Mouse (Mus musculus) small intestine, adult 2 months (tissue): ENCODE data around the gene 1700012B09Rik. TPM values are rescaled to one million over a fixed set of nuclear protein-coding genes. Genes with fewer than 3 reads are reported as not detected.

Experiments
- H3K27ac ChIP-seq: fragments of 200-500 bp; 2 replicates; pipeline ENCODE4 v1.5.1; 2012; ENCODE audit warnings: low read depth, low read length, control low read depth, inconsistent platforms; ENCODE audit not compliant: insufficient read depth
- H3K27me3 ChIP-seq: fragments of 200-500 bp; 2 replicates; pipeline ENCODE4 v1.6.1; 2012; ENCODE audit warnings: mild to moderate bottlenecking, moderate library complexity, low read length, inconsistent platforms; ENCODE audit not compliant: control insufficient read depth, insufficient read depth
- H3K36me3 ChIP-seq: fragments of 200-500 bp; 2 replicates; pipeline ENCODE4 v1.6.1; 2012; ENCODE audit warnings: mild to moderate bottlenecking, low read length, control low read depth, inconsistent platforms; ENCODE audit not compliant: control insufficient read depth, insufficient read depth
- H3K4me1 ChIP-seq: fragments of 200-500 bp; 2 replicates; pipeline ENCODE4 v1.6.1; 2012; ENCODE audit warnings: low read length, inconsistent platforms, mixed read lengths; ENCODE audit not compliant: control insufficient read depth, insufficient read depth, insufficient read length
- H3K4me3 ChIP-seq: fragments of 200-500 bp; 2 replicates; pipeline ENCODE4 v1.5.1; 2012; ENCODE audit warnings: low read depth, mild to moderate bottlenecking, control low read depth, inconsistent platforms, low read length, moderate library complexity
- CTCF ChIP-seq: fragments of 200-500 bp; IDR thresholded peaks from 2 replicates; pipeline ENCODE4 v1.5.1; 2012; ENCODE audit warnings: low read depth, mild to moderate bottlenecking, control low read depth, inconsistent platforms, low read length, moderate library complexity, mixed read lengths; ENCODE audit not compliant: insufficient replicate concordance, insufficient read length; ENCODE audit errors: extremely low read depth
- POLR2A ChIP-seq: fragments of 200-500 bp; IDR thresholded peaks from 2 replicates; pipeline ENCODE4 v1.6.1; 2012; ENCODE audit warnings: low read depth, mild to moderate bottlenecking, control low read depth, inconsistent platforms, low read length, moderate library complexity
- WGBS: fragments of 180-500 bp; shearing (Covaris S2); methylation state at CpG from one replicate; pipeline ENCODE4 v1.1.7; 2018; 5-methylcytosine and 5-hydroxymethylcytosine counted together
- polyA plus RNA-seq: library from polyadenylated mRNA; depleted of rRNA; stranded (reverse); fragments of >200 nt; gene quantifications from 2 replicates; pipeline ENCODE4 v1.2.3, GENCODE M21; 2012; rRNA removed

Gene 1700012B09Rik
- polyA plus RNA-seq, 1 experiment, result not detected

DNA sequence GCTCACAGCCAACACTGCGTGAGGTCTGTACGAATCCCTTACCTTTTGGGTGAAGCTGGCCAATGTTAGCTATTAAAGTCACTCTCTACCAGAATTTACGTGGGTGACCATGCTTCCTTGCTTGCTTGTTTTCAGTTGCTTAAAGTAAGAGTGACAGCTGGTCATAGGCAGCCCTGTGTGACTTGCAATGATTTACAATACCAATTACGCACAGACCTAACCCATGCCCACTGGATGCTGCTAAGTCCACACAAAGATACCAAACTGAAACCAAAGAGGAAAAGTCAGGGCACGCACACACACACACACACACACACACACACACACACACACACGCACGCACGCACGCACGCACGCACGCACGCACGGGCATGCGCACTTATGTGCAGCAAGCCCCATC is 55.6 kb downstream of the 1700012B09Rik start:
- Histone ChIP-seq H3K27ac (no peak overlapping the region), H3K36me3 (no peaks in the 10 kb centered on the region), H3K27me3 (no peaks in the 10 kb centered on the region), H3K4me1 (peaks cover 6% of the 10 kb centered on the region), H3K4me3 (no peak overlapping the region)
- 92% methylated on average over 15 of the region's 15 CpGs for WGBS
- TF ChIP-seq CTCF (no peak), POLR2A (no peak)

DNA sequence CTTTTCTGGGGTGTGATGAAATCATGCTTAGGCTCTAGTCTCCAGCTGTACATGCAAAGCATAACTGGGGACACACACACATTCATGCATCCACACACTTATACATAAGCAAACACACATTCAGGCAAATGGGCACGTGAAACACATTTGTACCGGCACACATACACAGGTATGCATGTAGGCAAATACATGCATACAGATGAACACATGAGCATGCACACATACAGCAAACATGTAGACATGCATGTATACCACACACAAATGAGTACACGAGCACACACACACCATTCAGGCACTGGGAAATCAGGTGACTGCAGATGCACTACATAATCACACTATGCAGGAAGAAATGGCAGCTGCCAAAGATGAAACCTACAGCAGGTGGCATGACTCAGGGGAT is 59.9 kb downstream of the 1700012B09Rik start:
- H3K27me3 ChIP-seq, result no peaks in the 10 kb centered on the region
- H3K4me3 ChIP-seq, result no peak overlapping the region
- no peak overlapping the region for H3K27ac ChIP-seq
- 83% methylated on average over 3 of the region's 3 CpGs for WGBS
- H3K4me1 ChIP-seq, result no peaks in the 10 kb centered on the region
- no peaks in the 10 kb centered on the region for H3K36me3 ChIP-seq
- TF ChIP-seq POLR2A (no peak), CTCF (no peak)

Other genes with a start within 250 kb of the 1700012B09Rik start
- gene Amotl1, start 126.0 kb downstream of the 1700012B09Rik start, polyA plus RNA-seq, result 6.7 and 9.4 TPM in 2 replicates
- gene Piwil4, start 30.3 kb downstream of the 1700012B09Rik start, polyA plus RNA-seq, result 0.29 and 0.71 TPM in 2 replicates
- gene Fut4, start 18.6 kb downstream of the 1700012B09Rik start, polyA plus RNA-seq, result 12.8 and 15.8 TPM in 2 replicates
- 0.47 and 1.3 TPM in 2 replicates for gene Mre11a, start 13.6 kb upstream of the 1700012B09Rik start, polyA plus RNA-seq
- 1.5 and 2.4 TPM in 2 replicates for gene Ankrd49, start 13.8 kb upstream of the 1700012B09Rik start, polyA plus RNA-seq
- 0.04 and 0.27 TPM in 2 replicates for gene Gpr83, start 89.2 kb upstream of the 1700012B09Rik start, polyA plus RNA-seq
- gene Izumo1r, start 132.9 kb upstream of the 1700012B09Rik start, polyA plus RNA-seq, result 1.4 and 3.1 TPM in 2 replicates